Mouse (Mus musculus): ENCODE data around the gene Gm5737. TPM values are rescaled to one million over a fixed set of nuclear protein-coding genes. Genes with fewer than 3 reads are reported as not detected.

Gm5737 gene
- polyA plus RNA-seq, 1 experiment from 2014 or later: not detected

- Histone ChIP-seq H3K4me1 (replicated peaks) (peaks cover 17% of the 10 kb centered on the region), H3K36me3 (no peaks in the 10 kb centered on the region), H3K9me3 (replicated peaks) (no peaks in the 10 kb centered on the region), H3K27me3 (no peaks in the 10 kb centered on the region), H3K27ac (peak overlapping the region; percentile 97), H3K9ac (peak overlapping the region; percentile 88), H3K4me3 (peak overlapping the region; percentile 78), H3K4me2 (peak overlapping the region; percentile 87)
- peak; percentile 81 for ATAC-seq (replicated peaks; ENCODE audit: insufficient number of reproducible peaks, insufficient read depth, low FRiP score, low read depth)
- WGBS: under 1% methylated on average over 40 of the region's 40 CpGs
These were observed 31.0 kb downstream of the Gm5737 start for GRCm38 (mm10) chr7:120843037-120843621.

- peak overlapping the region; percentile 88 for H3K9ac ChIP-seq
- whole genome bisulfite sequencing: 7% methylated on average over 16 of the region's 16 CpGs
- no peak for ATAC-seq (replicated peaks; ENCODE audit: insufficient number of reproducible peaks, insufficient read depth, low FRiP score, low read depth)
- H3K27me3 ChIP-seq: no peaks in the 10 kb centered on the region
- peak overlapping the region; percentile 78 for H3K4me3 ChIP-seq
- H3K4me2 ChIP-seq: peak overlapping the region; percentile 87
- no peaks in the 10 kb centered on the region for H3K36me3 ChIP-seq
- H3K27ac ChIP-seq: peak overlapping the region; percentile 97
- no peaks in the 10 kb centered on the region for H3K9me3 ChIP-seq (replicated peaks)
- peaks cover 18% of the 10 kb centered on the region for H3K4me1 ChIP-seq (replicated peaks)
These were observed 31.8 kb downstream of the Gm5737 start for GRCm38 (mm10) chr7:120843852-120844435.

DNA sequence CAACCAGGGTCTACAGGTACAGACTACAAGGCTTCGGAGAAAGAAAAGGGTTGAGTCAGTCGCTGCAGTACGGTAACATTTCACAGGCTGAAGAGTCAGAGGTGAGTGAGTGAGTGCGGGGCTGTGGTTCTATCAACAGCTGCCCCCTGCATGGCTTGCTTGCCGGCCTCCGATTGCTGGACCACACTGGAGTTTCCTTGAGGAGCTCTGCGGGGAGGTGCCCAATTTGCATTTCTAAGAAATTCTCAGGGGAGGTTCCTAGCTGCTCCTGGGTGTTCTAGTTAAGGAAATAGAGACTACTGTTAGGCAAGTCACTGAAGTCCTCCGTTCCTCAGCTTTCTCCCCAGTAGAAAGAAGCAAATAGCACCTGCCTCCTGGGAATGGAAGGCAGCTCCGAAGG is 32.5 kb downstream of the Gm5737 start:
- Histone ChIP-seq H3K36me3 (no peaks in the 10 kb centered on the region), H3K4me1 (replicated peaks) (peaks cover 20% of the 10 kb centered on the region), H3K27me3 (no peaks in the 10 kb centered on the region), H3K4me3 (peak overlapping the region; percentile 78), H3K27ac (no peak overlapping the region), H3K4me2 (peak overlapping the region; percentile 87), H3K9ac (peak overlapping the region; percentile 88), H3K9me3 (replicated peaks) (no peaks in the 10 kb centered on the region)
- ATAC-seq (replicated peaks; ENCODE audit: insufficient number of reproducible peaks, insufficient read depth, low FRiP score, low read depth): no peak
- 51% methylated on average over 9 of the region's 9 CpGs for WGBS

DNA sequence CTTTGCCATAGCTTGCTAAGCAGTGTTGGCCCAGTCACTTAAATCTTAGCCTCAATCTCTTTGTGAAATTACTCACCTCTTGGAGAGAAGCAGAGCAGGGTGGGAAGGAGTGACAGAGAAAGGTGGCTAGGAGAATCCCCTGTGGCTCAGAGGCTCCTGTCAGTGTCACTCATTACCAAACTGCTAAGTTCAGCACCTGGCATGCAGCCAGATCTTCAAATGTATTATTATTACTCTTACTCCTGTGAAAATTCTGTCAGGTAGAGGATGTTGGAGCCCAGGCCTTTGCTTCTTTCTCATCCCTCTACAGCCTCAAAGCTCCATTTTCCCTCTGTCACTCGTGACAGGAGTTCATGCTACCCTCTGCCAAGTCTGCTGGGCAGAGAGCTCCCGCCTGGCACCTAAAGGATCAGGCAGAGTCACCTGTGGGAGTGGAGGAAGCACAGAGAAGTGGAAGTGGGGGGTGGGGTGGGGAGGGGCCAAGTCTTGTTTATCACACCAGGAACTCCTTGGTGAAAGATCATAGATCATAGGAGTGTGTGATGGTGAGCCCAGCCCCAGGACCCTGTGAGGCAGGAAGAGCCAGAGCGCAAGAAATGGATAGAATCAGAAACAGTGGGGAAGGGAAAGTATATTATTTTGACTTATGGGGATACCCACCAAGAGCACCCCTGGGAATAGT is 36.8 kb downstream of the Gm5737 start:
- H3K27ac ChIP-seq: no peak overlapping the region
- 84% methylated on average over 3 of the region's 3 CpGs for WGBS
- H3K9ac ChIP-seq: no peak overlapping the region
- no peak for ATAC-seq (replicated peaks; ENCODE audit: insufficient number of reproducible peaks, insufficient read depth, low FRiP score, low read depth)
- H3K27me3 ChIP-seq: no peaks in the 10 kb centered on the region
- peaks cover 51% of the 10 kb centered on the region for H3K4me1 ChIP-seq (replicated peaks)
- no peak overlapping the region for H3K4me2 ChIP-seq
- no peaks in the 10 kb centered on the region for H3K9me3 ChIP-seq (replicated peaks)
- no peaks in the 10 kb centered on the region for H3K36me3 ChIP-seq
- no peak overlapping the region for H3K4me3 ChIP-seq

DNA sequence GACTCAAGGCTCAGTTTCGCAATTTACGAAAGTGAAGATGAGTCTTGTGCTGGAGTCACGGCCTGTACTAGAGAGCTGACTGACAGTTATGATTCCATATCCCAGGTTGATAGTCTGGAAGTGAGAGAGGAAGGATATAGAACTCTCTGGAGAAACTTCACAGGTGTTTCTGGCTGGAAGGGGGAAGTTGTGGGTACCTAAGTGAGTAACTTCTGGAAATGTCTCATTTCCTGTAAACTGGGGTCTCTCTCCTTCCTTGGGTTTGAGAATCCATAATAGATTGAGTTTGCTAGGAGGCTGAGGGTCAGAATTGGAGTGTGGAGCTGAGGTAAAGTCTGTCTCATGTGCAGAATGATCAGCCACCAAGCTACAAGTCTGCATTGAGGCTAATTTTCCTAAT is 38.0 kb downstream of the Gm5737 start:
- peaks cover 47% of the 10 kb centered on the region for H3K4me1 ChIP-seq (replicated peaks)
- WGBS: 85% methylated on average over 3 of the region's 3 CpGs
- ATAC-seq (replicated peaks; ENCODE audit: insufficient number of reproducible peaks, insufficient read depth, low FRiP score, low read depth): no peak
- no peak overlapping the region for H3K27ac ChIP-seq
- H3K9ac ChIP-seq: no peak overlapping the region
- no peaks in the 10 kb centered on the region for H3K9me3 ChIP-seq (replicated peaks)
- H3K36me3 ChIP-seq: no peaks in the 10 kb centered on the region
- H3K4me2 ChIP-seq: no peak overlapping the region
- H3K27me3 ChIP-seq: no peaks in the 10 kb centered on the region
- H3K4me3 ChIP-seq: no peak overlapping the region

DNA sequence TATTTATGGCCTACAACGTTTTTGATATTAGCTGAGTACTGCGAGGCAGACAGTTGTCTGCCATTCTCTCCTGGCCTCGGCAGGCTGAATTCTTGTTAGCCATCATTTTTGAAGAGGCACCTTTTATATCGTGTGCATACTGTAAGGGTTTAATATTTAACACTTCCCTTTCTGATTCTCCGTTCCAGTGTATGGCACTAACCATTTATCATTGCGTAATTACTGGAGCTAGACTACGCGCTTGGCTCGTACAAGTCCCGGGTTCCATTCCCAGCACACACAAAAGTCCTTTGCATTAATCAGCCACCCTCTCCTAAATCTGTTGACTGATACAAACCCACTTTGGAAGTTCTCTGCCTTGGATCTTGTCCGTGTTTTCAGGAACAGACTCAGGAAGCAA is 47.7 kb downstream of the Gm5737 start:
- Histone ChIP-seq H3K27ac (no peak overlapping the region), H3K9ac (no peak overlapping the region), H3K4me1 (replicated peaks) (peaks cover 46% of the 10 kb centered on the region), H3K9me3 (replicated peaks) (no peaks in the 10 kb centered on the region), H3K4me2 (no peak overlapping the region), H3K4me3 (no peak overlapping the region), H3K36me3 (peaks cover 16% of the 10 kb centered on the region), H3K27me3 (no peaks in the 10 kb centered on the region)
- 85% methylated on average over 11 of the region's 11 CpGs for WGBS
- ATAC-seq (replicated peaks; ENCODE audit: insufficient number of reproducible peaks, insufficient read depth, low FRiP score, low read depth): no peak

GRCm38 (mm10) chr7:120860799-120861487 is 48.8 kb downstream of the Gm5737 start:
- no peak overlapping the region for H3K9ac ChIP-seq
- H3K4me1 ChIP-seq (replicated peaks): peaks cover 49% of the 10 kb centered on the region
- H3K27me3 ChIP-seq: no peaks in the 10 kb centered on the region
- peak overlapping the region; percentile 30; the same call in 1 of the 2 replicates for H3K27ac ChIP-seq
- peaks cover 16% of the 10 kb centered on the region for H3K36me3 ChIP-seq
- H3K4me2 ChIP-seq: no peak overlapping the region
- WGBS: 44% methylated on average over 10 of the region's 10 CpGs
- H3K9me3 ChIP-seq (replicated peaks): no peaks in the 10 kb centered on the region
- no peak overlapping the region for H3K4me3 ChIP-seq
- ATAC-seq (replicated peaks; ENCODE audit: insufficient number of reproducible peaks, insufficient read depth, low FRiP score, low read depth): no peak

DNA sequence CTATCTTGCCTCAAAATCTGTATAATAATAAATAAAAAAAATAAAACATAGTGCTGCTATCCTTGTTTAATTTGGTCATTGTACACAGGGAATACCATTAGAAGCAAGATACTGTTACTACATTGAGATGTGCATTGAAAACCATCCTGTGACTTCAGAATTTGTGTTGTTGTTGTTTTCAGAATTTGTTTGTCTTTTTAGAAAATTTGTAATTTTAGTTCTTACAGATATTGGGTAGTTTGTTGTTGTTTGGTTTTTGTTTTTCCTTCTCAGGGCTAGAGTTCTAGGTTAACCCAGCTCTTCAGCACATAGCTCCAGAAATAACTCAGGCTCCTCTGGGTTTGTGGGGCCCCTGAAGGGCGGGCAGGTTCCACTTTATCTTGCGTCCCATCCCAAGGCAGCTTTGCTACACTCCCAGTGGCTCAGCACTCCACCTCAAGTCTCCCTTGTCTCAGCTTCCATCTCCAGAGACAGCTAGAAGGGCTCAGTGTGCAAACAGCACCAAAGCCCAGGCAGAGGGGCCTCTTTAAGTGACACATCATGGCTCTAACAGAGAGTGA is 49.4 kb downstream of the Gm5737 start:
- H3K27ac ChIP-seq: peak overlapping the region; percentile 51
- H3K9ac ChIP-seq: no peak overlapping the region
- ATAC-seq (replicated peaks; ENCODE audit: insufficient number of reproducible peaks, insufficient read depth, low FRiP score, low read depth): no peak
- 25% methylated on average over 2 of the region's 2 CpGs for WGBS
- H3K4me2 ChIP-seq: no peak overlapping the region
- peaks cover 55% of the 10 kb centered on the region for H3K4me1 ChIP-seq (replicated peaks)
- H3K9me3 ChIP-seq (replicated peaks): no peaks in the 10 kb centered on the region
- H3K4me3 ChIP-seq: no peak overlapping the region
- H3K27me3 ChIP-seq: no peaks in the 10 kb centered on the region
- H3K36me3 ChIP-seq: peaks cover 16% of the 10 kb centered on the region

GRCm38 (mm10) chr7:120862196-120862595 is 50.0 kb downstream of the Gm5737 start:
- no peak overlapping the region for H3K4me3 ChIP-seq
- 38% methylated on average over 3 of the region's 3 CpGs for WGBS
- no peak overlapping the region for H3K4me2 ChIP-seq
- peak overlapping the region; percentile 51 for H3K27ac ChIP-seq
- no peaks in the 10 kb centered on the region for H3K9me3 ChIP-seq (replicated peaks)
- H3K36me3 ChIP-seq: peaks cover 16% of the 10 kb centered on the region
- H3K27me3 ChIP-seq: no peaks in the 10 kb centered on the region
- no peak for ATAC-seq (replicated peaks; ENCODE audit: insufficient number of reproducible peaks, insufficient read depth, low FRiP score, low read depth)
- H3K9ac ChIP-seq: no peak overlapping the region
- peaks cover 61% of the 10 kb centered on the region for H3K4me1 ChIP-seq (replicated peaks)

DNA sequence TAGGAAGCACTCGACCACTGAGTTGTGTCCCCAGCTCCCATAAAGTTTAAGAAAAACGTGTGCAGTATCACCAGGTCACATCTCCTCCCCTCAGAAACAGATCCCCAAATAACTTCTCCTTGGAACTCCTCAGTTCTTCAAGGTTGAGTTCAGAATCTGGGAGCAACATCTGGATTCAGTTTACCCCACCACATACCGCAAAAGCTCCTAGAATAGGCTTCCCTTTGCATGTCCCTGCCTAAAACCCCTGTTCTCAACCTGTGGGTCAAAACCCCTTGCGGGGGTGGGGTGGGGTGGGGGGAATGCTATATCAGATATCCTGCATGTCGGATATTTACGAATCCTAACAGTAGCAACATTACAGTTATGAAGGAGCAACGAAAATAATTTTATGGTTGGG is 50.5 kb downstream of the Gm5737 start:
- Histone ChIP-seq H3K9me3 (replicated peaks) (no peaks in the 10 kb centered on the region), H3K27ac (peak overlapping the region; percentile 51; the same call in 1 of the 2 replicates), H3K27me3 (no peaks in the 10 kb centered on the region), H3K36me3 (peaks cover 16% of the 10 kb centered on the region), H3K4me2 (no peak overlapping the region), H3K4me1 (replicated peaks) (peaks cover 65% of the 10 kb centered on the region), H3K4me3 (no peak overlapping the region), H3K9ac (no peak overlapping the region)
- WGBS: 63% methylated on average over 7 of the region's 7 CpGs
- ATAC-seq (replicated peaks; ENCODE audit: insufficient number of reproducible peaks, insufficient read depth, low FRiP score, low read depth): no peak

GRCm38 (mm10) chr7:120863476-120863875 is 51.3 kb downstream of the Gm5737 start:
- ATAC-seq (replicated peaks; ENCODE audit: insufficient number of reproducible peaks, insufficient read depth, low FRiP score, low read depth): no peak
- peaks cover 68% of the 10 kb centered on the region for H3K4me1 ChIP-seq (replicated peaks)
- 56% methylated on average over 5 of the region's 5 CpGs for WGBS
- peaks cover 11% of the 10 kb centered on the region for H3K36me3 ChIP-seq
- H3K9ac ChIP-seq: no peak overlapping the region
- H3K4me3 ChIP-seq: no peak overlapping the region
- no peaks in the 10 kb centered on the region for H3K27me3 ChIP-seq
- H3K27ac ChIP-seq: peak overlapping the region; percentile 45
- H3K9me3 ChIP-seq (replicated peaks): no peaks in the 10 kb centered on the region
- H3K4me2 ChIP-seq: no peak overlapping the region

Data from heart, embryonic 15.5 days (tissue).